Mouse (Mus musculus): ENCODE results near the gene Acyp2.
"Not testable (repeated sequence)": the region's sequence is repeated elsewhere in the genome, so short reads cannot be mapped to it uniquely, and the experiment has no call there.

GRCm38 (mm10) chr11:30621386-30622363 is 27.7 kb downstream of the Acyp2 start:
- TF ChIP-seq EP300 (IDR thresholded peaks at IDR 0.05; ENCODE audit: insufficient read depth, low read depth, low read length); CTCF (IDR thresholded peaks at IDR 0.05; ENCODE audit: low read depth, low read length); POLR2A (IDR thresholded peaks at IDR 0.05; ENCODE audit: insufficient read depth, low read length): not testable (repeated sequence)
